Mouse (Mus musculus) brain, embryonic 14.5 days (tissue): ENCODE results near the gene Zfp385b. TPM values are rescaled to one million over a fixed set of nuclear protein-coding genes. Genes with fewer than 3 reads are reported as not detected.

Source experiments
- DNase-seq: peaks from one replicate; pipeline ENCODE4 v3.0.0-alpha.2; 2011; ENCODE audit warnings: low read depth
- CTCF ChIP-seq: fragments of 200-500 bp; IDR thresholded peaks from 2 replicates; pipeline ENCODE4 v1.5.1; 2012; ENCODE audit warnings: inconsistent platforms, mild to moderate bottlenecking, moderate library complexity, borderline replicate concordance; ENCODE audit not compliant: insufficient read depth, insufficient read length; ENCODE audit errors: extremely low read depth
- POLR2A ChIP-seq: fragments of 200-500 bp; IDR thresholded peaks from 2 replicates; pipeline ENCODE4 v1.6.1; 2012; ENCODE audit warnings: mild to moderate bottlenecking, inconsistent platforms, borderline replicate concordance; ENCODE audit not compliant: poor library complexity, insufficient read depth, insufficient read length, severe bottlenecking; ENCODE audit errors: extremely low read depth
- polyA plus RNA-seq: library from polyadenylated mRNA; depleted of rRNA; stranded (reverse); fragments of >200 nt; gene quantifications from 2 replicates; pipeline ENCODE4 v1.2.3, GENCODE M21; 2012

Zfp385b gene
- polyA plus RNA-seq, 1 experiment = 13.8 TPM

GRCm38 (mm10) chr2:77730196-77730595 lies 89.2 kb downstream of the Zfp385b start:
- no peak for DNase-seq
- no peak for TF ChIP-seq POLR2A
- no peak for TF ChIP-seq CTCF

- no peak for DNase-seq
- no peak for TF ChIP-seq POLR2A
- no peak for TF ChIP-seq CTCF
Observed at GRCm38 (mm10) chr2:77726798-77727197, 92.6 kb downstream of the Zfp385b start.

- DNase-seq = no peak
- no peak for TF ChIP-seq POLR2A
- TF ChIP-seq CTCF = no peak
Observed at GRCm38 (mm10) chr2:77720806-77721205, 98.6 kb downstream of the Zfp385b start.

- no peak for TF ChIP-seq POLR2A
- TF ChIP-seq CTCF = no peak
- no peak for DNase-seq
Observed at GRCm38 (mm10) chr2:77716367-77716766, 103.1 kb downstream of the Zfp385b start.

- no peak for TF ChIP-seq CTCF
- no peak for TF ChIP-seq POLR2A
- no peak for DNase-seq
Observed at GRCm38 (mm10) chr2:77713886-77714285, 105.6 kb downstream of the Zfp385b start.

GRCm38 (mm10) chr2:77711751-77712150 lies 107.7 kb downstream of the Zfp385b start:
- DNase-seq = no peak
- TF ChIP-seq POLR2A (no peak), CTCF (no peak)

- TF ChIP-seq CTCF (peak; percentile 70; the same call in 1 of the 2 replicates), POLR2A (no peak)
- peak; percentile 86 for DNase-seq
Observed at GRCm38 (mm10) chr2:77709206-77709794, 110.1 kb downstream of the Zfp385b start.

- TF ChIP-seq CTCF (no peak), POLR2A (no peak)
- no peak for DNase-seq
Observed at GRCm38 (mm10) chr2:77707138-77707537, 112.3 kb downstream of the Zfp385b start.

GRCm38 (mm10) chr2:77705476-77705875 lies 114.0 kb downstream of the Zfp385b start:
- no peak for DNase-seq
- no peak for TF ChIP-seq POLR2A
- TF ChIP-seq CTCF = no peak

GRCm38 (mm10) chr2:77703080-77703479 lies 116.4 kb downstream of the Zfp385b start:
- TF ChIP-seq POLR2A = no peak
- no peak for TF ChIP-seq CTCF
- DNase-seq = peak; percentile 84

- DNase-seq = no peak
- TF ChIP-seq CTCF = no peak
- TF ChIP-seq POLR2A = no peak
Observed at GRCm38 (mm10) chr2:77691174-77691573, 128.3 kb downstream of the Zfp385b start.

- no peak for DNase-seq
- TF ChIP-seq POLR2A = no peak
- no peak for TF ChIP-seq CTCF
Observed at GRCm38 (mm10) chr2:77690316-77690715, 129.1 kb downstream of the Zfp385b start.
